Mouse (Mus musculus) C2C12 (cell line): ENCODE data around the gene Tmem128.

ENCODE experiments used
- CTCF ChIP-seq: IDR thresholded peaks from one replicate; pipeline ENCODE4 v1.5.1; 2011; ENCODE audit not compliant: control insufficient read depth, insufficient read depth, insufficient read length
- FOSL1 ChIP-seq: IDR thresholded peaks from one replicate; pipeline ENCODE4 v1.8.0; 2011; ENCODE audit warnings: mild to moderate bottlenecking, low read length; ENCODE audit not compliant: poor library complexity, insufficient read depth, severe bottlenecking
- MAX ChIP-seq: IDR thresholded peaks from one replicate; pipeline ENCODE4 v1.6.1; 2011; ENCODE audit warnings: mild to moderate bottlenecking, control low read depth
- MYOD1 ChIP-seq: IDR thresholded peaks from one replicate; pipeline ENCODE4 v1.6.1; 2011; ENCODE audit warnings: low read depth; ENCODE audit not compliant: control insufficient read depth, insufficient read length
- MYOG ChIP-seq: IDR thresholded peaks from one replicate; pipeline ENCODE4 v1.6.1; 2011; ENCODE audit not compliant: control insufficient read depth, insufficient read length; ENCODE audit errors: extremely low read depth
- USF1 ChIP-seq: IDR thresholded peaks from one replicate; pipeline ENCODE4 v1.6.1; 2011; ENCODE audit warnings: low read depth, mild to moderate bottlenecking, control low read depth, moderate library complexity

DNA sequence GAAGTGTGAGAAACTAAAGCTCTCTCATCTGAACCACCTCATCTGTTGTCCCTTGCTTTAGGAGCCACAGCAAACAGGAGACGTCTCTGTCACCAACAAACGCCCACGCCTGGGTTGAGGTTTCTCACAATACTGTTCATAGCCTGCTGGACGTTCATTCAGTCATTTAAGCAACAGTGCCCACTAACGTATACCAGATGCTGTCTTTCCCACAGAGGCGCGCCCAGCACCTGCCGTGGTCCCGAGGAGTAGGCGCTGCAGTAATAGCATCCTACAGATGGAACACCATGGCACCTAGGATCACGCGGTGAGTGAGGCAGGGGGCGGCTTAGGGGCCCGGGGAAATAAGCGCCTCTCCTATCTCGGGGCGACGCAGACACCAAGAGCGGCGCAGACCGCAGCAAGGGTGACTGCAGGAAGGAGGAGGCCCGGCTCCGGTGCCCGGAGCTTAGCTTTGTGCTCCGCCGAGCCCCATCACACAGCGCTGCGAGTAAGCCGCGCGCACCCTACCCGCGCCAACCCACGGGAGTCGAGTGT lies 40.1 kb upstream of the Tmem128 start:
- TF ChIP-seq MAX (no peak), CTCF (no peak), USF1 (no peak), MYOG (no peak), MYOD1 (no peak), FOSL1 (no peak)
